Mouse (Mus musculus) G1E (cell line): Measurements from ENCODE around the gene Oxct2a.

Source experiments
- CTCF ChIP-seq: IDR thresholded peaks from 2 replicates; pipeline ENCODE4 v1.5.1; 2012; ENCODE audit warnings: low read depth, low read length, inconsistent platforms, mixed read lengths
- GATA1 ChIP-seq: IDR thresholded peaks from 2 replicates; pipeline ENCODE4 v1.6.1; 2012; ENCODE audit warnings: borderline replicate concordance, low read length, inconsistent platforms, mixed read lengths
- GATA2 ChIP-seq: IDR thresholded peaks from 2 replicates; pipeline ENCODE4 v1.6.1; 2012; ENCODE audit warnings: low read depth, low read length, inconsistent platforms, borderline replicate concordance

DNA sequence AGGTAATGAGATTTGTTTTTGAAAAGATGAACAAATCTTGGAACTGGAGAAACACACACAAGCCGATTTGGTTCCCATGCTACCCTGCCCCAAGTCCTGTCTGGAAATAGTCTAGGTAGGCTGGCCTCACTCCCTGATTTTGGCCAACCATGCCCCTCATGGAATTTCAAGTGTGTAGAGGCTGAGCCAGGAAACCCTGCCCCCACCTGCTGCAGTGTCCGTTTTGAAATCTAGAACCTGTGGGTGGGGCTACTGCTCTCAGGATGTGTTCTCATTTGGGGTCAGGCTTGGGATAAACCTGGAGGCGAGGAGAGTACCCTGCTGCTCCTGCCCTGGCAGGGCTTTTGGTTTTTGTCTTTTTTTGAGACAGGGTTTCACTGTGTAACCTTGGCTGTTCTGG, 15.1 kb downstream of the Oxct2a start:
- no peak for TF ChIP-seq CTCF
- no peak for TF ChIP-seq GATA1
- no peak for TF ChIP-seq GATA2
